Mouse (Mus musculus) neural tube, embryonic 11.5 days (tissue): ENCODE measurements around the gene Tspan14. TPM values are rescaled to one million over a fixed set of nuclear protein-coding genes. Genes with fewer than 3 reads are reported as not detected.

Experiments used
- ATAC-seq: fragments of 200-750 bp; cut with Nextera tagmentation; 2 replicates; pipeline ENCODE4 v1.8.0; 2017; ENCODE audit warnings: moderate number of reproducible peaks, mild to moderate bottlenecking, moderate TSS enrichment, moderate library complexity; ENCODE audit not compliant: insufficient read depth, low FRiP score, low TSS enrichment
- DNase-seq: peaks from one replicate; pipeline ENCODE4 v3.0.0-alpha.2; 2015; ENCODE audit warnings: low spot score
- H3K27ac ChIP-seq: fragments of 300-500 bp; sonication (generic); 2 replicates; pipeline ENCODE4 v1.5.1; 2014; ENCODE audit warnings: low read depth, mild to moderate bottlenecking, low read length
- H3K27me3 ChIP-seq: fragments of 300-500 bp; sonication (generic); 2 replicates; pipeline ENCODE4 v1.6.1; 2014; ENCODE audit warnings: mild to moderate bottlenecking, low read length, mixed read lengths; ENCODE audit not compliant: control insufficient read depth, insufficient read depth
- H3K36me3 ChIP-seq: fragments of 300-500 bp; sonication (generic); 2 replicates; pipeline ENCODE4 v1.6.1; 2014; ENCODE audit warnings: mild to moderate bottlenecking, low read length, moderate library complexity, mixed read lengths; ENCODE audit not compliant: control insufficient read depth, insufficient read depth
- H3K4me1 ChIP-seq: fragments of 300-500 bp; sonication (generic); 2 replicates; pipeline ENCODE4 v1.6.1; 2014; ENCODE audit warnings: low read length, mixed read lengths; ENCODE audit not compliant: control insufficient read depth, insufficient read depth
- H3K4me2 ChIP-seq: fragments of 300-500 bp; sonication (generic); 2 replicates; pipeline ENCODE4 v1.6.1; 2014; ENCODE audit warnings: low read depth, mild to moderate bottlenecking, moderate library complexity
- H3K4me3 ChIP-seq: fragments of 300-500 bp; sonication (generic); 2 replicates; pipeline ENCODE4 v1.5.1; 2014; ENCODE audit warnings: low read depth, low read length
- H3K9ac ChIP-seq: fragments of 300-500 bp; sonication (generic); 2 replicates; pipeline ENCODE4 v1.6.1; 2014; ENCODE audit warnings: mild to moderate bottlenecking, low read length
- H3K9me3 ChIP-seq: fragments of 300-500 bp; sonication (generic); 2 replicates; pipeline ENCODE4 v1.6.1; 2016; ENCODE audit warnings: low read length; ENCODE audit not compliant: control insufficient read depth
- WGBS: fragments of 180-500 bp; shearing (Covaris S2); extraction: QIAGEN DNeasy Blood & Tissue Kit; methylation state at CpG from one replicate; pipeline ENCODE4 v1.1.7; 2014; 5-methylcytosine and 5-hydroxymethylcytosine counted together
- polyA plus RNA-seq: library from polyadenylated mRNA; unstranded; fragments of >200 nt; fragmentation: Nextera tagmentation; extraction: Ambion mirVana; gene quantifications from 2 replicates; pipeline ENCODE4 v1.2.1, GENCODE M21; 2014

Gene Tspan14
- polyA plus RNA-seq, 1 experiment from 2014 or later = 125 TPM

DNA sequence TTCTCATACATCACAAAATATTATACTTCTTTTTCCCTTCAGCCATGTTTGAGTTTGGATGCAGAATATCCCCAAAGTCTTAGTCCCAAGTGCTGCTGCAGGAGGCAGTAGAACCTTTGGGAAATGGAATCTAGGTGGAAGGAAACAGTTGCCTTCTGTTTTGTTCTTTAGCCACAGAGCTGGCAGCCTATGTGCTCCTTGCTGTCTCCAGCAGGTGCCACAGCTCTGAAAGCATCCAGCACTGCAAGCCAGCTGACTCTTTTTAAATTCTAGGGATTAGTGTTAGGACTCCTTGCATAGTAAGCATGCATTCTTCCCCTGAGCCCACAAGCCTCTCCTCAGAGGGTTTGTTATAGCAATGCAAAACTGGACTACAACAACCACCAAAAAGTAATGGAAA lies 55.1 kb downstream of the Tspan14 start:
- no peaks in the 10 kb centered on the region for H3K27me3 ChIP-seq
- H3K27ac ChIP-seq = no peak overlapping the region
- no peaks in the 10 kb centered on the region for H3K4me1 ChIP-seq
- H3K4me3 ChIP-seq = no peak overlapping the region
- DNase-seq = no peak
- peaks cover 15% of the 10 kb centered on the region for H3K36me3 ChIP-seq
- no peaks in the 10 kb centered on the region for H3K9me3 ChIP-seq
- no peak for ATAC-seq
- no peak overlapping the region for H3K9ac ChIP-seq
- no peak overlapping the region for H3K4me2 ChIP-seq

DNA sequence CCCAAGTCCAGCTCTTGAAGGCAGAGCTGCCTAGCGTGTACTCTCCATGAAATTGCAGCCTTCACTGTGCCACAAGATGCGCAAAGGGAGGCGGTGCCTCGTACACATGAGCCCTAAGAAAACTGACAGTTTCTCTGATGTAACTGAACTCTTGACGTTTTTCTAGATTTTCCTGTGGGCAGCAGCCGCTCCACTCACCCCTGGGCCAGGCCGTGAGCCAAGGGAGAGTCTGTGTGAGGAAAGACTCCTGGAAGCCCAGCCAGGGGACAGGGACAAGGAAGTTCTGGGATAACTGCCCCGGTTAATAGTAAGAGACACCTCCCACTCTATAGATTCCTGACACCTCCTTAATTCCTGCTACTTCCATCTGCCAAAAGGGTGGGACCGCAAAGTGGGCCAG lies 57.8 kb downstream of the Tspan14 start:
- H3K9me3 ChIP-seq = no peaks in the 10 kb centered on the region
- H3K4me2 ChIP-seq = no peak overlapping the region
- peaks cover 11% of the 10 kb centered on the region for H3K36me3 ChIP-seq
- H3K9ac ChIP-seq = no peak overlapping the region
- H3K27ac ChIP-seq = no peak overlapping the region
- H3K4me3 ChIP-seq = no peak overlapping the region
- ATAC-seq = no peak
- H3K27me3 ChIP-seq = no peaks in the 10 kb centered on the region
- H3K4me1 ChIP-seq = no peaks in the 10 kb centered on the region
- 93% methylated on average over 9 of the region's 9 CpGs for WGBS
- no peak for DNase-seq

GRCm38 (mm10) chr14:40906770-40907169 lies 59.8 kb downstream of the Tspan14 start:
- Histone ChIP-seq H3K4me3 (no peak overlapping the region), H3K4me1 (no peaks in the 10 kb centered on the region), H3K9me3 (no peaks in the 10 kb centered on the region), H3K27ac (no peak overlapping the region), H3K9ac (no peak overlapping the region), H3K36me3 (peaks cover 8% of the 10 kb centered on the region), H3K27me3 (no peaks in the 10 kb centered on the region), H3K4me2 (no peak overlapping the region)
- ATAC-seq (no peak), DNase-seq (no peak)
- WGBS = 93% methylated on average over 9 of the region's 9 CpGs

GRCm38 (mm10) chr14:40905813-40906212 lies 60.8 kb downstream of the Tspan14 start:
- no peaks in the 10 kb centered on the region for H3K9me3 ChIP-seq
- H3K27ac ChIP-seq = no peak overlapping the region
- no peak for ATAC-seq
- peaks cover 7% of the 10 kb centered on the region for H3K36me3 ChIP-seq
- no peak overlapping the region for H3K4me2 ChIP-seq
- DNase-seq = no peak
- H3K9ac ChIP-seq = no peak overlapping the region
- H3K4me1 ChIP-seq = no peaks in the 10 kb centered on the region
- WGBS = 89% methylated on average over 8 of the region's 8 CpGs
- no peaks in the 10 kb centered on the region for H3K27me3 ChIP-seq
- H3K4me3 ChIP-seq = no peak overlapping the region

- DNase-seq (no peak), ATAC-seq (no peak)
- Histone ChIP-seq H3K36me3 (peaks cover 3% of the 10 kb centered on the region), H3K4me1 (no peaks in the 10 kb centered on the region), H3K27ac (no peak overlapping the region), H3K27me3 (no peaks in the 10 kb centered on the region), H3K9ac (no peak overlapping the region), H3K4me2 (no peak overlapping the region), H3K9me3 (no peaks in the 10 kb centered on the region), H3K4me3 (no peak overlapping the region)
- 69% methylated on average over 12 of the region's 12 CpGs for WGBS
These were observed 64.1 kb downstream of the Tspan14 start for GRCm38 (mm10) chr14:40902307-40903055.

GRCm38 (mm10) chr14:40900267-40900666 lies 66.3 kb downstream of the Tspan14 start:
- Histone ChIP-seq H3K36me3 (no peaks in the 10 kb centered on the region), H3K4me3 (no peak overlapping the region), H3K9ac (no peak overlapping the region), H3K4me2 (no peak overlapping the region), H3K4me1 (no peaks in the 10 kb centered on the region), H3K27me3 (no peaks in the 10 kb centered on the region), H3K27ac (no peak overlapping the region), H3K9me3 (no peaks in the 10 kb centered on the region)
- WGBS = 52% methylated on average over 2 of the region's 2 CpGs
- DNase-seq = no peak
- no peak for ATAC-seq

DNA sequence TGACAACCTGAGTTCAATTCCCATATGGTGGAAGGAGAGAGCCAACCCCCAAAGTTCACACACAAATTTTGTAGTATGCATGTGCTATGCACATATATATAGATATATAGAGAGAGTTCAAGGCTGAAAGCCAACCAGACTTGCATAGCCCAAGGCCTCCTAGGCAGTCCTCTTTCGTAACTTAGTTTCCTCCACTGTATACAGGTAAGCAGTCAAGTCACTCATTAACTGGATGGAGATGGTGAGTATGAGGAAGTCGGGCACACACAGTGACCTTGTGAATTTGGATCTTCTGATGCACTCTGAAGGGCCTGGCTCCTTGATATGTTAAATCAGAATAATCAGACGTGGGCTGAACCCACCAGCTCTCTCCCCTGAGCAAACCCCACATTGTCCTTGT lies 68.7 kb downstream of the Tspan14 start:
- 88% methylated on average over 3 of the region's 3 CpGs for WGBS
- no peak overlapping the region for H3K27ac ChIP-seq
- H3K4me1 ChIP-seq = no peaks in the 10 kb centered on the region
- H3K4me3 ChIP-seq = no peak overlapping the region
- H3K9me3 ChIP-seq = no peaks in the 10 kb centered on the region
- DNase-seq (no peak), ATAC-seq (no peak)
- H3K36me3 ChIP-seq = no peaks in the 10 kb centered on the region
- no peak overlapping the region for H3K9ac ChIP-seq
- no peaks in the 10 kb centered on the region for H3K27me3 ChIP-seq
- no peak overlapping the region for H3K4me2 ChIP-seq

- no peak for ATAC-seq
- Histone ChIP-seq H3K27me3 (no peaks in the 10 kb centered on the region), H3K9me3 (no peaks in the 10 kb centered on the region), H3K4me2 (no peak overlapping the region), H3K36me3 (no peaks in the 10 kb centered on the region), H3K27ac (no peak overlapping the region), H3K9ac (no peak overlapping the region), H3K4me3 (no peak overlapping the region), H3K4me1 (no peaks in the 10 kb centered on the region)
- WGBS = 80% methylated on average over 8 of the region's 8 CpGs
- DNase-seq = no peak
These were observed 70.9 kb downstream of the Tspan14 start for GRCm38 (mm10) chr14:40895681-40896080.

GRCm38 (mm10) chr14:40894576-40895247 lies 71.9 kb downstream of the Tspan14 start:
- Histone ChIP-seq H3K27ac (no peak overlapping the region), H3K4me2 (peak overlapping the region; percentile 33), H3K4me3 (no peak overlapping the region), H3K9ac (no peak overlapping the region), H3K4me1 (no peaks in the 10 kb centered on the region), H3K27me3 (no peaks in the 10 kb centered on the region), H3K9me3 (no peaks in the 10 kb centered on the region), H3K36me3 (no peaks in the 10 kb centered on the region)
- ATAC-seq (peak; percentile 60; the same call in 1 of the 2 replicates), DNase-seq (peak; percentile 83)
- 17% methylated on average over 23 of the region's 23 CpGs for WGBS
